Mouse (Mus musculus): ENCODE measurements at regions not wholly inside any gene's neighbourhood (a gene's known extent, or its start where the extent isn't known, plus 50 kb on each side); places are given as distances from the start of the nearest gene placed in this dataset.

- no peak for TF ChIP-seq SIN3A (IDR thresholded peaks at IDR 0.05; ENCODE audit: low read length)
- no peak for TF ChIP-seq CTCF (IDR thresholded peaks at IDR 0.05 in 2 of 3, conservative IDR thresholded peaks at IDR 0.05 in 1 of 3; ENCODE audit: control insufficient read depth in 1 of 3, insufficient read depth in 1 of 3, low read depth in 2 of 3, low read length in 3 of 3, poor library complexity in 1 of 3, severe bottlenecking in 1 of 3)
- no peak for TF ChIP-seq EP300 (IDR thresholded peaks at IDR 0.05; ENCODE audit: low read depth in 1 of 2, low read length in 2 of 2)
- TF ChIP-seq CHD2 (IDR thresholded peaks at IDR 0.05; ENCODE audit: low read length) = no peak
- no peak for TF ChIP-seq NRF1 (IDR thresholded peaks at IDR 0.05; ENCODE audit: insufficient read depth, low read depth, low read length, poor library complexity, severe bottlenecking)
- no peak for TF ChIP-seq POLR2A (IDR thresholded peaks at IDR 0.05; ENCODE audit: control insufficient read depth in 1 of 2, insufficient read depth in 1 of 2, low read depth in 1 of 2, low read length in 2 of 2, poor library complexity in 1 of 2)
- no peak for TF ChIP-seq POLR2AphosphoS2 (IDR thresholded peaks at IDR 0.05; ENCODE audit: low read length)
- TF ChIP-seq ZNF384 (IDR thresholded peaks at IDR 0.05; ENCODE audit: low read depth, low read length) = no peak
- TF ChIP-seq USF2 (IDR thresholded peaks at IDR 0.05; ENCODE audit: borderline replicate concordance in 1 of 2, insufficient read depth in 1 of 2, low read depth in 1 of 2, low read length in 2 of 2) = no peak
- no peak for TF ChIP-seq POLR2AphosphoS5 (IDR thresholded peaks at IDR 0.05; ENCODE audit: borderline replicate concordance, low read depth, low read length)
- no peak for TF ChIP-seq MAX (IDR thresholded peaks at IDR 0.05; ENCODE audit: low read length)
- no peak for TF ChIP-seq MXI1 (IDR thresholded peaks at IDR 0.05; ENCODE audit: low read depth, low read length)
Measured at GRCm38 (mm10) chr9:87556953-87557394, 174.1 kb downstream of the Tbx18 start.
